Mouse (Mus musculus): ENCODE results near the gene Aph1a.
"Not testable (repeated sequence)": the region's sequence is repeated elsewhere in the genome, so short reads cannot be mapped to it uniquely, and the experiment has no call there.

The Aph1a gene

GRCm38 (mm10) chr3:95914706-95915105 is 20.9 kb downstream of the Aph1a start:
- DNase-seq (ENCODE audit: inconsistent age in 2 of 2, low spot score in 1 of 2) = no peak

GRCm38 (mm10) chr3:95916760-95917159 is 23.0 kb downstream of the Aph1a start:
- no peak for DNase-seq (ENCODE audit: inconsistent age in 2 of 2, low spot score in 1 of 2)

GRCm38 (mm10) chr3:95920532-95920931 is 26.8 kb downstream of the Aph1a start:
- not testable (repeated sequence) for DNase-seq (ENCODE audit: inconsistent age in 2 of 2, low spot score in 1 of 2)

GRCm38 (mm10) chr3:95923429-95923828 is 29.7 kb downstream of the Aph1a start:
- DNase-seq (ENCODE audit: inconsistent age in 2 of 2, low spot score in 1 of 2) = not testable (repeated sequence)

GRCm38 (mm10) chr3:95924185-95924584 is 30.4 kb downstream of the Aph1a start:
- DNase-seq (ENCODE audit: inconsistent age in 2 of 2, low spot score in 1 of 2) = no peak

GRCm38 (mm10) chr3:95925087-95925486 is 31.3 kb downstream of the Aph1a start:
- no peak for DNase-seq (ENCODE audit: inconsistent age in 2 of 2, low spot score in 1 of 2)

- DNase-seq (ENCODE audit: inconsistent age in 2 of 2, low spot score in 1 of 2) = no peak
These were observed 34.5 kb downstream of the Aph1a start for GRCm38 (mm10) chr3:95928261-95928657.

- peak; percentile 98 to 100 for DNase-seq (ENCODE audit: inconsistent age in 2 of 2, low spot score in 1 of 2)
These were observed 35.1 kb downstream of the Aph1a start, which contains the start of gene Anp32e for GRCm38 (mm10) chr3:95928658-95929503. Gene Anp32e (plus strand): TSS chr3:95929246.

GRCm38 (mm10) chr3:95929581-95930470 is 36.1 kb downstream of the Aph1a start:
- peak; percentile 65 to 86 for DNase-seq (ENCODE audit: inconsistent age in 2 of 2, low spot score in 1 of 2)

GRCm38 (mm10) chr3:95930471-95930789 is 36.7 kb downstream of the Aph1a start:
- no peak for DNase-seq (ENCODE audit: inconsistent age in 2 of 2, low spot score in 1 of 2)

- DNase-seq (ENCODE audit: inconsistent age in 2 of 2, low spot score in 1 of 2) = no peak
These were observed 37.7 kb downstream of the Aph1a start for GRCm38 (mm10) chr3:95931471-95931870.

- no peak for DNase-seq (ENCODE audit: inconsistent age in 2 of 2, low spot score in 1 of 2)
These were observed 38.4 kb downstream of the Aph1a start for GRCm38 (mm10) chr3:95932157-95932556.

GRCm38 (mm10) chr3:95932566-95932965 is 38.8 kb downstream of the Aph1a start:
- DNase-seq (ENCODE audit: inconsistent age in 2 of 2, low spot score in 1 of 2) = no peak

GRCm38 (mm10) chr3:95933111-95933750 is 39.5 kb downstream of the Aph1a start:
- no peak for DNase-seq (ENCODE audit: inconsistent age in 2 of 2, low spot score in 1 of 2)

GRCm38 (mm10) chr3:95934448-95934847 is 40.7 kb downstream of the Aph1a start:
- no peak for DNase-seq (ENCODE audit: inconsistent age in 2 of 2, low spot score in 1 of 2)

GRCm38 (mm10) chr3:95938217-95938616 is 44.4 kb downstream of the Aph1a start:
- DNase-seq (ENCODE audit: inconsistent age in 2 of 2, low spot score in 1 of 2) = peak; percentile 59 to 73

GRCm38 (mm10) chr3:95938835-95939234 is 45.1 kb downstream of the Aph1a start:
- DNase-seq (ENCODE audit: inconsistent age in 2 of 2, low spot score in 1 of 2) = peak in 1 of 2 experiments; percentile 48

- DNase-seq (ENCODE audit: inconsistent age in 2 of 2, low spot score in 1 of 2) = no peak
These were observed 49.0 kb downstream of the Aph1a start for GRCm38 (mm10) chr3:95942749-95943148.

GRCm38 (mm10) chr3:95943226-95943625 is 49.5 kb downstream of the Aph1a start:
- no peak for DNase-seq (ENCODE audit: inconsistent age in 2 of 2, low spot score in 1 of 2)

GRCm38 (mm10) chr3:95944742-95945141 is 51.0 kb downstream of the Aph1a start:
- no peak for DNase-seq (ENCODE audit: inconsistent age in 2 of 2, low spot score in 1 of 2)

- DNase-seq (ENCODE audit: inconsistent age in 2 of 2, low spot score in 1 of 2) = peak in 1 of 2 experiments; percentile 46
These were observed 52.0 kb downstream of the Aph1a start for GRCm38 (mm10) chr3:95945731-95946240.
